Mouse (Mus musculus) heart, embryonic 12.5 days (tissue): ENCODE results near the gene Sp100. TPM values are rescaled to one million over a fixed set of nuclear protein-coding genes. Genes with fewer than 3 reads are reported as not detected.
"Not testable (repeated sequence)": the region's sequence is repeated elsewhere in the genome, so short reads cannot be mapped to it uniquely, and the experiment has no call there.

Experiments used
- ATAC-seq: fragments of 200-750 bp; cut with Nextera tagmentation; 2 replicates; pipeline ENCODE4 v1.8.0; 2017; ENCODE audit warnings: moderate TSS enrichment, moderate library complexity; ENCODE audit not compliant: insufficient number of reproducible peaks, low FRiP score
- H3K27ac ChIP-seq: fragments of 300-500 bp; sonication (generic); 2 replicates; pipeline ENCODE4 v1.5.1; 2016; ENCODE audit warnings: mild to moderate bottlenecking, moderate library complexity; ENCODE audit not compliant: poor library complexity, severe bottlenecking
- H3K27me3 ChIP-seq: fragments of 300-500 bp; sonication (generic); replicated peaks from 2 replicates; pipeline ENCODE4 v1.6.1; 2016; ENCODE audit warnings: mild to moderate bottlenecking, moderate library complexity
- H3K36me3 ChIP-seq: fragments of 300-500 bp; sonication (generic); 2 replicates; pipeline ENCODE4 v1.6.1; 2016; ENCODE audit warnings: mild to moderate bottlenecking, moderate library complexity
- H3K4me1 ChIP-seq: fragments of 300-500 bp; sonication (generic); replicated peaks from 2 replicates; pipeline ENCODE4 v1.6.1; 2016; ENCODE audit warnings: mild to moderate bottlenecking
- H3K4me2 ChIP-seq: fragments of 300-500 bp; sonication (generic); 2 replicates; pipeline ENCODE4 v1.6.1; 2016; ENCODE audit warnings: mild to moderate bottlenecking, moderate library complexity
- H3K4me3 ChIP-seq: fragments of 300-500 bp; sonication (generic); 2 replicates; pipeline ENCODE4 v1.5.1; 2016; ENCODE audit warnings: mild to moderate bottlenecking
- H3K9ac ChIP-seq: fragments of 300-500 bp; sonication (generic); 2 replicates; pipeline ENCODE4 v1.6.1; 2016; ENCODE audit warnings: mild to moderate bottlenecking, moderate library complexity
- H3K9me3 ChIP-seq: fragments of 300-500 bp; sonication (generic); replicated peaks from 2 replicates; pipeline ENCODE4 v1.6.1; 2016; ENCODE audit warnings: mild to moderate bottlenecking, moderate library complexity
- WGBS: fragments of 180-500 bp; shearing (Covaris S2); methylation state at CpG from one replicate; pipeline ENCODE4 v1.1.7; 2016; 5-methylcytosine and 5-hydroxymethylcytosine counted together
- polyA plus RNA-seq: library from polyadenylated mRNA; unstranded; fragments of >200 nt; fragmentation: Nextera tagmentation; extraction: Ambion mirVana; gene quantifications from 2 replicates; pipeline ENCODE4 v1.2.1, GENCODE M21; 2016

Sp100 gene
- polyA plus RNA-seq, 1 experiment from 2014 or later, result 0.88 TPM

GRCm38 (mm10) chr1:85650524-85650923, 736 bp downstream of the Sp100 start:
- H3K4me1 ChIP-seq, H3K9me3 ChIP-seq, H3K9ac ChIP-seq, H3K36me3 ChIP-seq, H3K4me2 ChIP-seq, H3K27me3 ChIP-seq, H3K4me3 ChIP-seq, H3K27ac ChIP-seq, ATAC-seq: not testable (repeated sequence)
- WGBS, result 67% methylated on average over 4 of the region's 5 CpGs

DNA sequence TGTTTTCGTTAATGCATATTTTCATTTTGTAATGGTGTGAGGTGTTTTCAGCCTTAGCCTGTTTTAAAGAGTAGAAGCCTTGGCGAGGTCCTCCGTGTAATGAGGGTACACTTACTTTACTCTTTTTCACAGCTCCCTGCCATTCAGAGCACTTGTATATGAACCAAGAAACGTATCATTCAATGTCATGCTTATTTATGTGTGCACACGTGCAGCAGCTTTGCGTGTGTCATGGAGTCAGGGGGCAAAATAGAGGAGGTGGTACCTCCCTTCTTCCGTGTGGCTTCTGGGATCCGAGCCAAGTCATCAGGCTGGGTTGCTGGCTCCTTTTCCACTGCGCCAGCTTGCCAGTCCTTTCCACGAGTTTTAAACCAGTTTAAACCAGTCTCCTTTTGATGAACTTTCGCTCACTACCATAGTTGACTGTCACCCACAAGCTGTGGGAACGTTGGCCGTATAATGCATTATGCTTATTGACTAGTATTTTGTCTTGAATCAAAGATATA, 2.0 kb downstream of the Sp100 start:
- not testable (repeated sequence) for H3K36me3 ChIP-seq, H3K4me2 ChIP-seq, H3K4me1 ChIP-seq, H3K27ac ChIP-seq, H3K9me3 ChIP-seq, ATAC-seq, H3K9ac ChIP-seq, H3K4me3 ChIP-seq, H3K27me3 ChIP-seq
- WGBS, result 77% methylated on average over 13 of the region's 13 CpGs

DNA sequence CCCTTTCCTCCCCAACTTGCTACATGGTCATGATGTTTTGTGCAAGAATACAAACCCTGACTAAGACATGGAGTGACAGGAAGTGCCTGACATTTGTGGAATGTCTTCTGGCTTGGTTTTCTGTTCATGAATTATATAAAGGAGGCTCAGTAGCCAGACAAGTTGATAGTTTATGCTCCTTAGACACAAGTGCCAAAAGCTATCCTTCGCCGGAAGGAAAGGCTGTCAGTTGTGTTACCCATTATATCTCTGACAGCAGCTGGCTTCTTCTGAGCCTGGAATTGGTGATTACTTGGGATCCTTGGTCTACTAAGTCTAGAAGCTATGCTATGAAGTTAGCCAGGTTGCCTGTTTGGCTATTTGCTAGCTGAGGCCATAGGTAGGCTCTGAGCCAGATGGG, 7.4 kb downstream of the Sp100 start:
- 81% methylated on average over 2 of the region's 2 CpGs for WGBS
- H3K36me3 ChIP-seq, ATAC-seq, H3K9me3 ChIP-seq, H3K27ac ChIP-seq, H3K4me2 ChIP-seq, H3K27me3 ChIP-seq, H3K9ac ChIP-seq, H3K4me3 ChIP-seq, H3K4me1 ChIP-seq: not testable (repeated sequence)

DNA sequence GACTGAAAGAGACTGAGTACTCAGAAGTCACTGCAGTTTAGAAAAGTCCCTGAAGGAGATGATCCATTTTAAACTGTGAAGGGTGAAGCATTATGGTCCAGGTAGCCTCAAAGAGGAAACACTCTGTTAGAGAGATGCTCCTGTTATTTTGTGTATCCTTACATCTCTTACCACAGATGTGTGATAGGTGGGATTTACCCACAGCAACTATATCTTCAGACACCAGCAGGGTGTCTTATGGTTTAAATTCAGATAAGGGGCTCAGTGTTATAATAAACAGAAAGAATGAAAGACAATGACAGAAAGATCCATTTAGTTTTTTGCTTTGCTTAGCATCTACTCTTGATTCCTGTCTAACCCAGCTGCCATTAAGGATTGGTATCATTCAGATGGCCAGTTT, 14.5 kb downstream of the Sp100 start:
- H3K4me2 ChIP-seq, result no peak overlapping the region
- H3K36me3 ChIP-seq, result no peaks in the 10 kb centered on the region
- H3K9me3 ChIP-seq, result no peaks in the 10 kb centered on the region
- H3K9ac ChIP-seq, result no peak overlapping the region
- no peak for ATAC-seq
- H3K4me1 ChIP-seq, result no peaks in the 10 kb centered on the region
- H3K27me3 ChIP-seq, result no peaks in the 10 kb centered on the region
- no peak overlapping the region for H3K4me3 ChIP-seq
- no peak overlapping the region for H3K27ac ChIP-seq

GRCm38 (mm10) chr1:85680226-85680625, 30.4 kb downstream of the Sp100 start:
- no peak for ATAC-seq
- no peaks in the 10 kb centered on the region for H3K9me3 ChIP-seq
- H3K27me3 ChIP-seq, result no peaks in the 10 kb centered on the region
- no peaks in the 10 kb centered on the region for H3K36me3 ChIP-seq
- H3K4me2 ChIP-seq, result no peak overlapping the region
- 54% methylated on average over 4 of the region's 4 CpGs for WGBS
- H3K4me1 ChIP-seq, result no peaks in the 10 kb centered on the region
- no peak overlapping the region for H3K27ac ChIP-seq
- no peak overlapping the region for H3K4me3 ChIP-seq
- H3K9ac ChIP-seq, result no peak overlapping the region

GRCm38 (mm10) chr1:85686666-85687065, 36.9 kb downstream of the Sp100 start:
- WGBS, result 61% methylated on average over 5 of the region's 5 CpGs
- H3K27me3 ChIP-seq, result no peaks in the 10 kb centered on the region
- no peaks in the 10 kb centered on the region for H3K36me3 ChIP-seq
- H3K4me1 ChIP-seq, result peaks cover 6% of the 10 kb centered on the region; the same call in 1 of the 2 replicates
- no peak overlapping the region for H3K4me3 ChIP-seq
- ATAC-seq, result no peak
- H3K4me2 ChIP-seq, result no peak overlapping the region
- no peak overlapping the region for H3K9ac ChIP-seq
- H3K27ac ChIP-seq, result no peak overlapping the region
- no peaks in the 10 kb centered on the region; the same call in 1 of the 2 replicates for H3K9me3 ChIP-seq

DNA sequence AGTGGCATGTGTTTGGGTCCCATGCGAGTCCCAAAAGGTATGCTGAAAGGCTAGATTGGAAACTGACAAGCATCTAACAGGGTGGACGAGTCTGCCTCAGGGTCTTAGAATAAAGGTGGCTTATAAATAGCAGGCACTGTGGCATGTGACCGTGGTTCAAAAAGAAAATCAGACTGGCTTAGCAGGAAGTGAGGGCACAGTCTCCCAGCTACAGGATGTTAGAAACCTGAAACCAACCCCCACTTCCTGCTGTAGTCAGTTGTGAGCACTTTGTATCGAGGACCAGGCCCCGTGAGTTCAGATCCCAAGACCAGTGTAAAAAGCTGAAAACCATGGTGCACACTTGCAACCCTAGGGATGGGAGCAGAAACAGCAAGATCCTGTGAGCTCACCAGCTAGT, 37.6 kb downstream of the Sp100 start:
- whole genome bisulfite sequencing, result 45% methylated on average over 5 of the region's 5 CpGs
- peaks cover 6% of the 10 kb centered on the region; the same call in 1 of the 2 replicates for H3K4me1 ChIP-seq
- no peak overlapping the region for H3K4me2 ChIP-seq
- ATAC-seq, result no peak
- no peaks in the 10 kb centered on the region for H3K27me3 ChIP-seq
- no peaks in the 10 kb centered on the region for H3K36me3 ChIP-seq
- H3K9me3 ChIP-seq, result no peaks in the 10 kb centered on the region; the same call in 1 of the 2 replicates
- no peak overlapping the region for H3K27ac ChIP-seq
- H3K9ac ChIP-seq, result no peak overlapping the region
- no peak overlapping the region for H3K4me3 ChIP-seq

DNA sequence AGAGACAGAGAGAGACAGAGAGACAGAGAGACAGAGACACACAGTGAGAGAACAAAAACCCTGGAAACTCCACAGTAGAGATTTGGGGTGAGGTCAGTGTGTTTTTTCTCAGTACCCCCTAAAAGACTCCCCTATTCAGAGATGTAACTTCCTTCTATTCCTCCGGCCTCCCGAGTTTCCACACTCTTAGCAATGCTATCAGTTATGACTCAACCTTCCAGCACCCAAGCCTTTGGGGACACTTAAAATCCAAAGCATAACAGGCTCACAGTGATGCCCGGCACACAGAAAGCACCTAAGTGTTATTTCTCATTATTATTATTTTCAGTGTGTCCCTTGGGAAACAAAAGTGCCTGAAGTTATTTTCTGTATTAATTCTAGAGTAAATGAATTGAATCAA, 40.8 kb downstream of the Sp100 start:
- Histone ChIP-seq H3K4me1 (peaks cover 13% of the 10 kb centered on the region), H3K27me3 (no peaks in the 10 kb centered on the region), H3K9ac (no peak overlapping the region), H3K36me3 (no peaks in the 10 kb centered on the region), H3K4me3 (no peak overlapping the region), H3K9me3 (no peaks in the 10 kb centered on the region; the same call in 1 of the 2 replicates), H3K4me2 (no peak overlapping the region), H3K27ac (no peak overlapping the region)
- ATAC-seq, result no peak
- WGBS, result 63% methylated on average over 3 of the region's 3 CpGs

DNA sequence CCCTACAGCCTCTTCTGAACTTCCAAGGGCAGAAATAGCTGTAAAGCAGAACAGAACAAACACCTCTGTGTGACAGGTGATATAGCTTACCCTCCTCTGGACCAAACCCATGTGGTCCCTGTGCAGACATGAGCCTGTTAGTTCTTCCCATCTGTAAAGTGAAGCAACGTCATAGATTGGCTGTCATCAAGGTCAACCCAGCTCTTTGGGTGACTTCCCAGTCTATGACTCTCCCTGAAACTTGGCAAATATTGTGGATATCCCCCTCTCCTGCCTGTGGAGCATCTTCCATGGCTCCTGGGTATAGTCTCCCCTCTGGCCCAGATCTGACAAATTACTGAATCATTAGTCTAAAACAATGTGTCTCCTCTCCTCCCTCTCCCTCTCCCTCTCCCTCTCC, 42.5 kb downstream of the Sp100 start:
- Histone ChIP-seq H3K9me3 (no peaks in the 10 kb centered on the region), H3K27me3 (no peaks in the 10 kb centered on the region), H3K27ac (no peak overlapping the region), H3K4me1 (peaks cover 10% of the 10 kb centered on the region), H3K36me3 (no peaks in the 10 kb centered on the region), H3K4me3 (no peak overlapping the region), H3K4me2 (no peak overlapping the region), H3K9ac (no peak overlapping the region)
- 73% methylated on average over 1 of the region's 1 CpGs for WGBS
- ATAC-seq, result no peak

GRCm38 (mm10) chr1:85693280-85693679, 43.5 kb downstream of the Sp100 start:
- H3K4me2 ChIP-seq, result no peak overlapping the region
- H3K36me3 ChIP-seq, result no peaks in the 10 kb centered on the region
- H3K4me3 ChIP-seq, result no peak overlapping the region
- ATAC-seq, result no peak
- no peak overlapping the region for H3K9ac ChIP-seq
- H3K27ac ChIP-seq, result no peak overlapping the region
- WGBS, result 48% methylated on average over 3 of the region's 3 CpGs
- H3K9me3 ChIP-seq, result no peaks in the 10 kb centered on the region
- no peaks in the 10 kb centered on the region for H3K27me3 ChIP-seq
- H3K4me1 ChIP-seq, result peaks cover 6% of the 10 kb centered on the region

DNA sequence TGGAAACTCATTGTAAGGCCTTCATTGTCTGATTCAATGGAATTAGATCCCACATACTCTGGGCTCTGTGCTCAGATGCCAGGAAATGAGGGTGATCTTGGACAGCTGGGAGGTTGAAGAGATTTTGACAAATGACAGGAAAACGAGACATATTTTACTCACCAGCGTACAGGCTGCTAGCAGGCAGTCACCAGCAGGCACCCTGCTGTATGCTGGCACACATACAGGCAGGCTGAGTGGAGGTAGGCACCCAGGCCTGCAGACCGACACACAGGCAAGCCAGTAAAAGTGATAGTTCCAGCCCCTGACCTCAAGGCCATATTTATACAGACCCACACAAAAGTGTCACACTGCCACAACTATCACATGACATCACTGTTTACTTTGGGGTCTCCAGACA, 45.9 kb downstream of the Sp100 start:
- ATAC-seq, result no peak
- H3K36me3 ChIP-seq, result no peaks in the 10 kb centered on the region
- H3K9ac ChIP-seq, result no peak overlapping the region
- no peaks in the 10 kb centered on the region for H3K27me3 ChIP-seq
- no peak overlapping the region for H3K4me3 ChIP-seq
- peaks cover 6% of the 10 kb centered on the region for H3K4me1 ChIP-seq
- 61% methylated on average over 3 of the region's 3 CpGs for WGBS
- H3K9me3 ChIP-seq, result no peaks in the 10 kb centered on the region
- no peak overlapping the region for H3K4me2 ChIP-seq
- H3K27ac ChIP-seq, result no peak overlapping the region

DNA sequence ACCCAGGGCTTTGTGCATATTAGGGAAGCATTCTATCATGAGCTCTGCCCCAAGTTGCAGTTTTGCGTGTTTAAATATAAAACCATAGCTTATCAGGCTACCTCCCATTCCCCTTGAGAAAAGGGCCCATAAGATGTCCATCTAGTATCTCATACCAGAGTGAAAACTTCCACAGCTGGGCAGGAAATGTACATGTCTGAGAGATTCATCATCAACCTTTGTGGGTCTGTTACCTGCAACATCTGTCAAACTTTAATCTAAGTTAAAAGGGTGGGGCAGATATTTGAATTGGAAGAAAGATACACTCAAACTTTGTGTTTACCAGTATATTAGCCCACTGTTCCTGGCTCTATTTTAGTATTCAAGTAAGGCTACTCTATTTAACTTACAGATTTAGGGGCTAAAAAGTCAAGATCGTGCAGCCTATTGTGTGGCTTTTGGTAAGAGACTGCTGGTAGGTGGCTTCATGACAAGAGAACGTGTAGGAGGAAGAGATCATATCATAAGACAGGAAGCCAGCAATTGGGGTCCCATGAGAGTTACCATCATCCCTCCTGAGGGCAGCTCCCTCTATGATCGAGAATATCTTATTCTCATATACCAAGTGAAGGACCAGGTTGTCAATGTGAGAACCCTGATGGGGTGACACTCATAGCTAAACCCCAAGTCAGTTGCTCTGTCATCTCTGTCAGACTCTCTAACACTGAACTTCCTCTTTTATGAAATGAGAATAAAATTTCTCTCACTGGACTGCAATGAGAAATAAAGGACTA, 48.1 kb downstream of the Sp100 start:
- no peak overlapping the region for H3K4me3 ChIP-seq
- H3K27ac ChIP-seq, result no peak overlapping the region
- H3K9ac ChIP-seq, result no peak overlapping the region
- 73% methylated on average over 4 of the region's 4 CpGs for WGBS
- H3K4me2 ChIP-seq, result no peak overlapping the region
- peaks cover 9% of the 10 kb centered on the region for H3K4me1 ChIP-seq
- H3K36me3 ChIP-seq, result no peaks in the 10 kb centered on the region
- ATAC-seq, result no peak
- no peaks in the 10 kb centered on the region for H3K9me3 ChIP-seq
- H3K27me3 ChIP-seq, result no peaks in the 10 kb centered on the region
